Mouse (Mus musculus): Measurements from ENCODE around the gene Emilin2.

- TF ChIP-seq CTCF (conservative IDR thresholded peaks at IDR 0.05; ENCODE audit: insufficient read depth, insufficient read length, low read depth, low read length) = no peak
- TF ChIP-seq POLR2A (IDR thresholded peaks at IDR 0.05; ENCODE audit: low read depth, low read length) = no peak
Measured at GRCm38 (mm10) chr17:71246022-71246421, 65.8 kb downstream of the Emilin2 start.

Data from kidney, adult 2 months (tissue).